Mouse (Mus musculus) forebrain, embryonic 14.5 days (tissue): Measurements from ENCODE around the gene Adk. TPM values are rescaled to one million over a fixed set of nuclear protein-coding genes. Genes with fewer than 3 reads are reported as not detected.

Experiments used
- ATAC-seq: fragments of 200-750 bp; cut with Nextera tagmentation; 2 replicates; pipeline ENCODE4 v1.8.0; 2017; ENCODE audit warnings: mild to moderate bottlenecking, moderate library complexity
- DNase-seq: peaks from one replicate; pipeline ENCODE4 v3.0.0-alpha.2; 2015; ENCODE audit warnings: low spot score
- H3K27ac ChIP-seq: fragments of 300-500 bp; sonication (generic); 2 replicates; pipeline ENCODE4 v1.5.1; 2014; ENCODE audit warnings: low read depth, mild to moderate bottlenecking, control low read depth, low read length, moderate library complexity
- H3K27me3 ChIP-seq: fragments of 300-500 bp; sonication (generic); replicated peaks from 2 replicates; pipeline ENCODE4 v1.6.1; 2014; ENCODE audit warnings: low read length, control low read depth, mixed read lengths; ENCODE audit not compliant: control insufficient read depth, insufficient read depth
- H3K36me3 ChIP-seq: fragments of 300-500 bp; sonication (generic); 2 replicates; pipeline ENCODE4 v1.6.1; 2014; ENCODE audit warnings: low read length, control low read depth; ENCODE audit not compliant: control insufficient read depth, insufficient read depth
- H3K4me1 ChIP-seq: fragments of 300-500 bp; sonication (generic); 2 replicates; pipeline ENCODE4 v1.6.1; 2014; ENCODE audit warnings: antibody characterized with exemption, low read length, control low read depth; ENCODE audit not compliant: control insufficient read depth, insufficient read depth
- H3K4me2 ChIP-seq: fragments of 300-500 bp; sonication (generic); 2 replicates; pipeline ENCODE4 v1.6.1; 2014; ENCODE audit warnings: mild to moderate bottlenecking, control low read depth, low read length
- H3K4me3 ChIP-seq: fragments of 300-500 bp; sonication (generic); 2 replicates; pipeline ENCODE4 v1.5.1; 2014; ENCODE audit warnings: low read depth, low read length, control low read depth
- H3K9ac ChIP-seq: fragments of 300-500 bp; sonication (generic); 2 replicates; pipeline ENCODE4 v1.6.1; 2014; ENCODE audit warnings: mild to moderate bottlenecking, low read length, control low read depth, moderate library complexity
- H3K9me3 ChIP-seq: fragments of 300-500 bp; sonication (generic); replicated peaks from 2 replicates; pipeline ENCODE4 v1.6.1; 2016; ENCODE audit warnings: low read length, control low read depth, mixed read lengths; ENCODE audit not compliant: control insufficient read depth
- WGBS: fragments of 180-500 bp; shearing (Covaris S2); extraction: QIAGEN DNeasy Blood & Tissue Kit; methylation state at CpG from one replicate; pipeline ENCODE4 v1.1.7; 2014; 5-methylcytosine and 5-hydroxymethylcytosine counted together
- polyA plus RNA-seq: library from polyadenylated mRNA; unstranded; fragments of >200 nt; fragmentation: Nextera tagmentation; extraction: Ambion mirVana; gene quantifications from 2 replicates; pipeline ENCODE4 v1.2.1, GENCODE M21; 2014

The Adk gene
- polyA plus RNA-seq, 1 experiment from 2014 or later = 79.9 TPM

DNA sequence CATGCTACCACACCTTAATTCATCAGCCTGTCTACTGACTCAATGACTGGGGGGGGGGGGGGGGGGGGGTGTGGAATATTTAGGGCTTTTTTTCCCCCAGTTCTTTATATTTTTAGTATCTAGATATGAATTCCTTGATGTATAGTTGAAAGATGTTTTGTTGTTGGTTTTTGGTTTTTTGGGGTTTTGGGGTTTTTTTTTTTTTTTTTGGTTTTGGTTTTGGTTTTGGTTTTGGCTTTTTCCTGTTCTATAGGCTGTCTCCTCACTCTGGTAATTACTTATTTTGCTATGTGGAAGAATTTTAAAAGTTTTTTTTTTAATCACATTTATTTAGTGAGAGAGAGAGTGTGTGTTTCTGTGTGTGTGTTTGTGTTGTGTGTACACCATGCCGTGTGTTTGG lies 282.5 kb downstream of the Adk start:
- no peak overlapping the region for H3K4me2 ChIP-seq
- H3K4me3 ChIP-seq = no peak overlapping the region
- no peak overlapping the region for H3K9ac ChIP-seq
- no peak overlapping the region for H3K27ac ChIP-seq
- H3K27me3 ChIP-seq = no peaks in the 10 kb centered on the region
- WGBS = 87% methylated on average over 1 of the region's 1 CpGs
- no peaks in the 10 kb centered on the region for H3K4me1 ChIP-seq
- no peaks in the 10 kb centered on the region for H3K9me3 ChIP-seq
- no peak for DNase-seq
- ATAC-seq = no peak
- H3K36me3 ChIP-seq = no peaks in the 10 kb centered on the region

DNA sequence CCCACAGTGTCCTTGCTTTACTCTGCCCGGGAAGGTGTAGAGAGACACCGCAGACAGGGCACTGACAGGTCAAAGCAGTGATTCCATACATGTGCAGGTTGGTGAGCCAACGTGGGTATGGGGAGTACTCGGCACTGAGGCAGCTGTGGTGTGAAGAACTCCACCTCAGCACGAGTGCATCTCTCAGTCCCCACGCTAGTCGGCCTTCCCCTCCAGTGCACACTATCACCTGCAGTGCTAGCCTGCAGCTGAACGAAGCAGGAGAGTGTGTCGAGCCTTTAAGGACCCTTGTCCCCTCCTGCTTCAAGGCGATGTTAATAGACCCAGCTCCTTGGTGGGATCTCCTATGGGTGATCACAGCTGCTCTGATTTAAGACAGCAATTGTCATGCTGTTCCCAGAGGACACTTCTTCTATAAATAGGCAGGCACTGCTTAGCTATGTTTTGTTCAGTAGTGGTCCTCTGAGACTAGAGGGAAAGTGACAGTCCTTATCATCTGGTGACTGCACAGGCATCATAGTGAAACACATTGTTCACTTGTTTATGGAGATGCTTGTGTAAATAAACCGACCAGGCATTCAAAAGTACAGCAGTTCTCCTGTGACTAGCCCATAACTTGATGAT lies 283.4 kb downstream of the Adk start:
- H3K4me2 ChIP-seq = no peak overlapping the region
- no peaks in the 10 kb centered on the region for H3K4me1 ChIP-seq
- H3K27ac ChIP-seq = no peak overlapping the region
- DNase-seq (no peak), ATAC-seq (no peak)
- no peaks in the 10 kb centered on the region for H3K27me3 ChIP-seq
- H3K9me3 ChIP-seq = no peaks in the 10 kb centered on the region
- H3K4me3 ChIP-seq = no peak overlapping the region
- H3K9ac ChIP-seq = no peak overlapping the region
- H3K36me3 ChIP-seq = no peaks in the 10 kb centered on the region
- WGBS = 70% methylated on average over 11 of the region's 11 CpGs

DNA sequence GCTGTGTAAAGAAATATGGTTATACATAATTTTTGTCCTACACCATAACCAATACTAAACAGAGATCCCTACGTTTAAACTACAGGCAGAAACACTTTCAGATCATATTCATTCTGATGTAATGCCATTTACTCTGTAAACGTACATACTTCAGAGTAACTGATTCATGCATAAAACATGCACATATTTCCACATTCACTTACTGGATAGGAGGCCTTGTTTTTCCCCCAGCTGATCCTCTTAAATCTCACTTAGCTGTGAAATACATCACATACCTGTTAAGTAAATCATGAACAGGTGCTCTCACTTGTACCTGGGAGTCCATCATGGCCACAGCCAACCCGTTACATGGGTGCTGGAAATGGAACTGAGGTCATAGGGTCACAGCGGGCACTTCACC lies 285.6 kb downstream of the Adk start:
- H3K4me3 ChIP-seq = no peak overlapping the region
- no peaks in the 10 kb centered on the region for H3K27me3 ChIP-seq
- H3K9me3 ChIP-seq = no peaks in the 10 kb centered on the region
- no peaks in the 10 kb centered on the region for H3K36me3 ChIP-seq
- ATAC-seq (no peak), DNase-seq (no peak)
- H3K4me1 ChIP-seq = no peaks in the 10 kb centered on the region
- H3K9ac ChIP-seq = no peak overlapping the region
- no peak overlapping the region for H3K27ac ChIP-seq
- H3K4me2 ChIP-seq = no peak overlapping the region
- 88% methylated on average over 4 of the region's 4 CpGs for WGBS

DNA sequence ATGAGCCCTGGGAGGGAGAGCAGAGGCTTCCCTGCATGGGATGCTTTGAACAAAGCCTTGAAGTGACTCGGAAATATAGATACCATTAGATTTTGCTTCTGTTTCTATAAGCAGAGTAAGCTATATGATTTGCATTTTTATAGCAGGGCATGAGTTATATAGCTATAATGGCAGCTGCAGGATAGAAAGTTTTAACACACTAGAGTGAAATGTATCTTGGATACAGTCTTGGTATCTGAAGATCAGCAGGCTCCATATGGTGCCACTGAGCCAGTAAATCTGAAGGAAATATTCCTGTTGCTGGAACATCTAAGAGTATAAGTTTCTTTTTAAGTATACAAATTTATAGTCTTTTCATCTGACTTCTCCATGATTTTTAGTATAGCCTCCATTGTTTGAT lies 288.8 kb downstream of the Adk start:
- H3K27me3 ChIP-seq = no peaks in the 10 kb centered on the region
- no peaks in the 10 kb centered on the region for H3K36me3 ChIP-seq
- H3K27ac ChIP-seq = no peak overlapping the region
- H3K9me3 ChIP-seq = no peaks in the 10 kb centered on the region
- no peak overlapping the region for H3K9ac ChIP-seq
- no peak for ATAC-seq
- no peak overlapping the region for H3K4me3 ChIP-seq
- no peak for DNase-seq
- H3K4me2 ChIP-seq = no peak overlapping the region
- 89% methylated on average over 1 of the region's 1 CpGs for WGBS
- no peaks in the 10 kb centered on the region for H3K4me1 ChIP-seq

DNA sequence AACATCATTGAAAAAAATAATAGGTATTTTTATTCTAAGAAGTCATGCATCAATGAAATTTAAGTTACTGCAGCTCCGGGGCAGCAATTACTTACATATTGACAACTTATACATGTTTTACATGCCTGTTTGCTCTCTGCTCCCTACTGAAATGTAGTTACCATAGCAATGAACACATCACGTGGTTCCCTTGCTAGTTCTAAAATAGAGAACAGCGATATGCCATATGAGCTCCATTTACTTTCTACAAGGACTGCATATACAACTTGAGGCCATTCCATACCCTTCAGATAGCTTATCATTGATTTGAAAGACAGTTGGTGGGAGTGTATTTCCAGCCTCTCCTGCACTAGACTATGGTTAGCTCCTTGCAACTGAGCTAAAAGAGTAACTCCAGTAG lies 290.6 kb downstream of the Adk start:
- H3K27ac ChIP-seq = no peak overlapping the region
- no peak for ATAC-seq

DNA sequence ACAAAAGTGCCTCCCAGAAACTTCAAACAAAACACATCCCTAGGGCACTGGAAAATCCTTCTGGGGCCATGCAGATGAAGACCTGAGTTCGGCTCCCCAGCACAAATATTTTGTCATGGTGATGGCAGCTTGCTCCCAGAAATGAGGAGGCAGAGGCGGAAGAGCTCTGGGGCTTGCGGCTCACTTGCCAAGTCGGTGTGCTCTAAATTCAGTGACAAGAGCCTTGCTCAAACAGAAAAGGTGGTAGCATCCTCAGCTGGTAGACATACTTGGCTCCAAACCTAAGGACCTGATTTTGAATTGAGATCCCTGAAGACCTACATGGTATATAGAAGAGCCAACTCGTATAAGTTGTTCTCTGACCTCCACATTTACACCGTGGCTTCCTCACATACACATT lies 292.5 kb downstream of the Adk start:
- Histone ChIP-seq H3K9ac (no peak overlapping the region), H3K4me2 (no peak overlapping the region), H3K4me1 (no peaks in the 10 kb centered on the region), H3K4me3 (no peak overlapping the region), H3K36me3 (no peaks in the 10 kb centered on the region), H3K27me3 (no peaks in the 10 kb centered on the region), H3K9me3 (no peaks in the 10 kb centered on the region), H3K27ac (no peak overlapping the region)
- DNase-seq = no peak
- ATAC-seq = no peak
- 94% methylated on average over 6 of the region's 6 CpGs for WGBS

More for the DNA sequence above, 290.6 kb downstream of the Adk start:
- no peak overlapping the region for H3K4me3 ChIP-seq
- H3K9ac ChIP-seq = no peak overlapping the region
- H3K9me3 ChIP-seq = no peaks in the 10 kb centered on the region
- WGBS = 87% methylated on average over 3 of the region's 3 CpGs
- no peaks in the 10 kb centered on the region for H3K36me3 ChIP-seq
- H3K4me1 ChIP-seq = no peaks in the 10 kb centered on the region
- no peaks in the 10 kb centered on the region for H3K27me3 ChIP-seq
- peak; percentile 46 for DNase-seq
- no peak overlapping the region for H3K4me2 ChIP-seq

DNA sequence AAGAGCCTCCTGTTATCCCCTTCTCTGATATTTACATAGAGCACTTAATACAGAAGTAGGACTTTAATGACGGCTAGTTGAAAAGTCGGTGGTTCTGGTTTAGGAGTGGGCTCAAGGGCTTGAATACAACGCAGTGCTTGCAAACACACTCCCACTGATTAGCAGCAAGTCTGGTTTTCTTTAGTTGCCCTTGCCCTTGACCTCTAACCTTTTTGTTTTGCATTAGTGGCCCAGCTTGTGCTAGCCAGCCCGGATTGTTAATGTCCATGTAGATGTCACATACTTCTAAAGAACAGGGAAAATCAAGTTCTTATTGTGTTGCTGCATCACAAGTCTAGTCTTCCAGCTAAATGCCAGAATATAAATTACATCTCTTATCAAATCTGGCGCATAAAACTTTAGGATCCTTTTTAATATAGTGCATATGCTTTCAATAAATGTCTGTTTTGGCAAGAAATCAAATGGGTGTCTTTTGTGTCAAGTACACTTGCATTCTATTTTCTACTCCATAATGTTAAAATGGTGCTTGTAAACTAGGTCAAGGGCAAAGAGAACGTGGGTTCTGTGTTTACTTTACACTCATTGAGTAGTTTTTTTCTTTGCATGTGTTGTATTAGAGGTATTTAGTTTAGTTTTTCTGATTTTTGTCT lies 296.4 kb downstream of the Adk start:
- no peaks in the 10 kb centered on the region for H3K4me1 ChIP-seq
- H3K36me3 ChIP-seq = no peaks in the 10 kb centered on the region
- H3K9me3 ChIP-seq = no peaks in the 10 kb centered on the region
- H3K27me3 ChIP-seq = no peaks in the 10 kb centered on the region
- ATAC-seq (no peak), DNase-seq (no peak)
- no peak overlapping the region for H3K9ac ChIP-seq
- H3K27ac ChIP-seq = no peak overlapping the region
- H3K4me2 ChIP-seq = no peak overlapping the region
- 79% methylated on average over 6 of the region's 6 CpGs for WGBS
- no peak overlapping the region for H3K4me3 ChIP-seq

DNA sequence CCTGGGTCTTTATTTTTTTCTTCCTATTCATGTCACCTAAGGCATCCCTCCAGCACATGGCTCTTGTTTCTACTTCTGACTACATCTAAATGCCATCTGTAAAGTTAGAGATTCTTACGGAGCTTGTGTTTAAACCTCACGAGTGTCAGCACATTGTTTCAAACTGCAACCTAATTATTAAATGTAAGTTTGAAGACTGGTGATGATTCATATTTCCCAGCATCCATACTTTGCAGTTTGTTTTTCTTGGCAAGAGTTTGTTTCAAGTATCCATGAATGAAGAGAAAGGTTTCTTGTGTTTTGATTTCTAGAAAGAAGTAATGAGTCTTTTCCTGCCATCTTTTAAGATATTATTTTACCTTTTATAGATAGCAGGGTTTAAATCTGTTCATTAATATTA lies 299.3 kb downstream of the Adk start:
- Histone ChIP-seq H3K36me3 (no peaks in the 10 kb centered on the region), H3K27ac (no peak overlapping the region), H3K4me1 (no peaks in the 10 kb centered on the region), H3K27me3 (no peaks in the 10 kb centered on the region), H3K9ac (no peak overlapping the region), H3K9me3 (no peaks in the 10 kb centered on the region), H3K4me2 (no peak overlapping the region), H3K4me3 (no peak overlapping the region)
- DNase-seq = no peak
- ATAC-seq = no peak
- WGBS = 84% methylated on average over 2 of the region's 2 CpGs

DNA sequence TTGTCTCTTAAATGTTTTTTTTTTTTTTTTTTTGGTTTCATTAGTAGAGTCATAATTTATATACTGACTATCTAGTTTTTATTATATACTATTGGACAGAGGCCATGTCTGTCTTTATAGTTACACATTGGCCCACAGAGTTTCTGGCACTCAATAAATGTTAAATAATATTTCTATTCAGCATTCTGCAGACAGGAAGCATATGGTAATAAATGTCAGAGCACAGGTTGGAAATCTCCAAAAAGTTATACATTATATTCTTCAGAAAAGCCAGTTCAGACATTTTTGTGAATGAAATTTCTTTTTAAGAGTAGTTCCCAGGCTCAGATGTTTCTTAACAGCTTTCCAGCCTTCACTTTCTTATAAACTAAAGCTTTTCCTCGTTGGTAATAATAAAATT lies 303.9 kb downstream of the Adk start:
- DNase-seq = no peak
- no peak overlapping the region for H3K4me3 ChIP-seq
- 93% methylated on average over 1 of the region's 1 CpGs for WGBS

More for the DNA sequence above, 303.9 kb downstream of the Adk start:
- Histone ChIP-seq H3K4me1 (peaks cover 11% of the 10 kb centered on the region), H3K9me3 (no peaks in the 10 kb centered on the region), H3K36me3 (no peaks in the 10 kb centered on the region), H3K27me3 (no peaks in the 10 kb centered on the region), H3K4me2 (no peak overlapping the region), H3K27ac (no peak overlapping the region), H3K9ac (no peak overlapping the region)
- no peak for ATAC-seq
